In genomic region chr11:72465978-72466693, GRCm38 (mm10) we compare ENCODE assay signal across 7 mouse cellular contexts. TPM values are rescaled to one million over a fixed set of nuclear protein-coding genes. Genes with fewer than 3 reads are reported as not detected.
DNase-seq lines count a peak whose midpoint lies in the region; ATAC-seq lines count a peak whose summit lies in the region.

No protein-coding gene starts in this region.

- no peaks in the 10 kb centered on the region for H3K27me3 ChIP-seq in kidney, embryonic 16.5 days (ENCODE audit: insufficient read depth, low read length)
- H3K27me3 ChIP-seq in embryonic facial prominence, embryonic 13.5 days, result no peaks in the 10 kb centered on the region
- H3K27me3 ChIP-seq in liver, embryonic 16.5 days (ENCODE audit: control insufficient read depth, insufficient read depth, low read depth, low read length), result no peaks in the 10 kb centered on the region

- WGBS in kidney, embryonic 16.5 days, result 38% methylated on average over 11 of the region's 11 CpGs
- WGBS in embryonic facial prominence, embryonic 13.5 days, result 58% methylated on average over 11 of the region's 11 CpGs
- WGBS in liver, embryonic 16.5 days (ENCODE audit: insufficient replicate concordance), result 53% methylated on average over 11 of the region's 11 CpGs

- no peak overlapping the region for H3K4me3 ChIP-seq in kidney, embryonic 16.5 days (ENCODE audit: low read length)
- H3K4me3 ChIP-seq in embryonic facial prominence, embryonic 13.5 days, result no peak overlapping the region
- no peak overlapping the region for H3K4me3 ChIP-seq in liver, embryonic 16.5 days (ENCODE audit: low read depth, low read length)

- no peak for DNase-seq in kidney, postnatal 4 days
- DNase-seq in retina, postnatal 1 day, result peak; percentile 56
- DNase-seq in right cerebral cortex, adult 2 months (ENCODE audit: low spot score in 2 of 2), result no peak
- no peak for DNase-seq in thymus, postnatal 10 days (ENCODE audit: low spot score in 2 of 2)

- H3K27ac ChIP-seq in kidney, embryonic 16.5 days (ENCODE audit: low read length), result peak overlapping the region; percentile 72
- H3K27ac ChIP-seq in embryonic facial prominence, embryonic 13.5 days, result peak overlapping the region; percentile 55; the same call in 1 of the 2 replicates
- H3K27ac ChIP-seq in liver, embryonic 16.5 days (ENCODE audit: low read length), result peak overlapping the region; percentile 51

- no peaks in the 10 kb centered on the region for H3K36me3 ChIP-seq in kidney, embryonic 16.5 days (ENCODE audit: insufficient read depth, low read length)
- H3K36me3 ChIP-seq in embryonic facial prominence, embryonic 13.5 days, result no peaks in the 10 kb centered on the region
- H3K36me3 ChIP-seq in liver, embryonic 16.5 days (ENCODE audit: control insufficient read depth, insufficient read depth), result no peaks in the 10 kb centered on the region

- ATAC-seq in kidney, embryonic 16.5 days (ENCODE audit: low FRiP score, low TSS enrichment), result no peak
- no peak for ATAC-seq in embryonic facial prominence, embryonic 13.5 days (ENCODE audit: insufficient number of reproducible peaks, insufficient read depth, low FRiP score, low TSS enrichment, low read depth)
- ATAC-seq in liver, embryonic 16.5 days (ENCODE audit: low read depth), result peak; percentile 69

- H3K4me1 ChIP-seq in kidney, embryonic 16.5 days (ENCODE audit: insufficient read depth, low read length), result peaks cover 52% of the 10 kb centered on the region
- H3K4me1 ChIP-seq in embryonic facial prominence, embryonic 13.5 days, result peaks cover 29% of the 10 kb centered on the region
- H3K4me1 ChIP-seq in liver, embryonic 16.5 days (ENCODE audit: control insufficient read depth, low read depth, low read length), result peaks cover 53% of the 10 kb centered on the region

- no peak overlapping the region for H3K4me2 ChIP-seq in kidney, embryonic 16.5 days (replicated peaks; ENCODE audit: low read depth, low read length)
- no peak overlapping the region for H3K4me2 ChIP-seq in embryonic facial prominence, embryonic 13.5 days
- peak overlapping the region; percentile 13 for H3K4me2 ChIP-seq in liver, embryonic 16.5 days (ENCODE audit: low read depth, low read length)

- H3K9ac ChIP-seq in kidney, embryonic 16.5 days (replicated peaks; ENCODE audit: low read length), result no peak overlapping the region
- H3K9ac ChIP-seq in embryonic facial prominence, embryonic 13.5 days, result no peak overlapping the region
- H3K9ac ChIP-seq in liver, embryonic 16.5 days (ENCODE audit: low read depth, low read length), result no peak overlapping the region

- no peaks in the 10 kb centered on the region for H3K9me3 ChIP-seq in kidney, embryonic 16.5 days (ENCODE audit: low read length)
- no peaks in the 10 kb centered on the region for H3K9me3 ChIP-seq in embryonic facial prominence, embryonic 13.5 days
- no peaks in the 10 kb centered on the region for H3K9me3 ChIP-seq in liver, embryonic 16.5 days (replicated peaks; ENCODE audit: control insufficient read depth, low read length)

RNA-seq across cellular contexts. Expression of gene Spns2, which starts 23.6 kb away (rescaled TPM):
- polyA plus RNA-seq in kidney, embryonic 16.5 days (2015; fragmentation: Nextera tagmentation; extraction: Ambion mirVana), result 2.5 and 3.3 TPM in 2 replicates
- 2.7 and 3.0 TPM in 2 replicates for polyA plus RNA-seq in embryonic facial prominence, embryonic 13.5 days (2015; fragmentation: Nextera tagmentation; extraction: Ambion mirVana)
- 3.7 and 5.7 TPM in 2 replicates for polyA plus RNA-seq in liver, embryonic 16.5 days (2015; fragmentation: Nextera tagmentation; extraction: Ambion mirVana)

RNA-seq across cellular contexts. Expression of gene Mybbp1a, which starts 25.0 kb away (rescaled TPM):
- 175 and 177 TPM in 2 replicates for polyA plus RNA-seq in kidney, embryonic 16.5 days (2015; fragmentation: Nextera tagmentation; extraction: Ambion mirVana)
- polyA plus RNA-seq in embryonic facial prominence, embryonic 13.5 days (2015; fragmentation: Nextera tagmentation; extraction: Ambion mirVana), result 162 and 174 TPM in 2 replicates
- polyA plus RNA-seq in liver, embryonic 16.5 days (2015; fragmentation: Nextera tagmentation; extraction: Ambion mirVana), result 62.3 and 68.2 TPM in 2 replicates

RNA-seq across cellular contexts. Expression of gene Ggt6, which starts 30.8 kb away (rescaled TPM):
- polyA plus RNA-seq in kidney, embryonic 16.5 days (2015; fragmentation: Nextera tagmentation; extraction: Ambion mirVana), result 1.6 and 2.2 TPM in 2 replicates
- 1.1 and 1.3 TPM in 2 replicates for polyA plus RNA-seq in embryonic facial prominence, embryonic 13.5 days (2015; fragmentation: Nextera tagmentation; extraction: Ambion mirVana)
- polyA plus RNA-seq in liver, embryonic 16.5 days (2015; fragmentation: Nextera tagmentation; extraction: Ambion mirVana), result 0.25 and 0.94 TPM in 2 replicates

RNA-seq across cellular contexts. Expression of gene Smtnl2, which starts 54.6 kb away (rescaled TPM):
- 109 and 124 TPM in 2 replicates for polyA plus RNA-seq in kidney, embryonic 16.5 days (2015; fragmentation: Nextera tagmentation; extraction: Ambion mirVana)
- 25.1 and 26.7 TPM in 2 replicates for polyA plus RNA-seq in embryonic facial prominence, embryonic 13.5 days (2015; fragmentation: Nextera tagmentation; extraction: Ambion mirVana)
- polyA plus RNA-seq in liver, embryonic 16.5 days (2015; fragmentation: Nextera tagmentation; extraction: Ambion mirVana), result 3.1 and 4.9 TPM in 2 replicates
